Mouse (Mus musculus) G1E (cell line): ENCODE results near the gene Polr2f. TPM values are rescaled to one million over a fixed set of nuclear protein-coding genes. Genes with fewer than 3 reads are reported as not detected.

ENCODE experiments used
- ATAC-seq: 2 replicates; pipeline ENCODE4 v1.8.0; 2016; ENCODE audit warnings: mild to moderate bottlenecking; ENCODE audit not compliant: insufficient number of reproducible peaks, poor library complexity, low FRiP score, severe bottlenecking; ENCODE audit errors: extremely low read depth
- DNase-seq: peaks from one replicate; pipeline ENCODE4 v3.0.0; 2012; ENCODE audit warnings: low spot score
- H3K27me3 ChIP-seq: 2 replicates; pipeline ENCODE4 v1.6.1; 2012; ENCODE audit warnings: mild to moderate bottlenecking, low read length, inconsistent platforms; ENCODE audit not compliant: insufficient read depth
- H3K36me3 ChIP-seq: replicated peaks from 2 replicates; pipeline ENCODE3; 2012; ENCODE audit warnings: mild to moderate bottlenecking, inconsistent platforms
- H3K4me1 ChIP-seq: 2 replicates; pipeline ENCODE4 v1.6.1; 2012; ENCODE audit warnings: low read depth, low read length, inconsistent platforms, mixed read lengths; ENCODE audit not compliant: insufficient read depth
- H3K4me3 ChIP-seq: 2 replicates; pipeline ENCODE4 v1.5.1; 2012; ENCODE audit warnings: low read depth, mild to moderate bottlenecking, inconsistent platforms, low read length, moderate library complexity, mixed read lengths
- H3K9me3 ChIP-seq: replicated peaks from 2 replicates; pipeline ENCODE4 v1.6.1; 2012; ENCODE audit warnings: inconsistent platforms
- CTCF ChIP-seq: IDR thresholded peaks from 2 replicates; pipeline ENCODE4 v1.5.1; 2012; ENCODE audit warnings: low read depth, low read length, inconsistent platforms, mixed read lengths
- GATA1 ChIP-seq: IDR thresholded peaks from 2 replicates; pipeline ENCODE4 v1.6.1; 2012; ENCODE audit warnings: borderline replicate concordance, low read length, inconsistent platforms, mixed read lengths
- GATA2 ChIP-seq: IDR thresholded peaks from 2 replicates; pipeline ENCODE4 v1.6.1; 2012; ENCODE audit warnings: low read depth, low read length, inconsistent platforms, borderline replicate concordance
- POLR2AphosphoS5 ChIP-seq: IDR thresholded peaks from 2 replicates; pipeline ENCODE4 v1.6.1; 2012; ENCODE audit warnings: low read depth, low read length, inconsistent platforms; ENCODE audit not compliant: insufficient replicate concordance
- TAL1 ChIP-seq: conservative IDR thresholded peaks from 2 replicates; pipeline ENCODE4 v1.6.1; 2012; ENCODE audit warnings: low read depth, low read length, inconsistent platforms, mixed read lengths
- polyA plus RNA-seq: library from polyadenylated mRNA; stranded (reverse); fragments of >175 nt; gene quantifications from 2 replicates; pipeline ENCODE4 v1.2.3, GENCODE M21; 2012
- total RNA-seq, 2 experiments: library from RNA; stranded (forward) in 1 of 2; stranded (reverse) in 1 of 2; fragments of 200-1000 nt in 1 of 2; fragments of >200 nt in 1 of 2; fragmentation: Nextera tagmentation in 1 of 2; gene quantifications; 2 replicates each; pipeline ENCODE4 v1.2.3; 2014 to 2017

Polr2f gene
- 143 and 147 TPM in 2 replicates for total RNA-seq (2014; fragmentation: Nextera tagmentation)
- 97.0 and 109 TPM in 2 replicates for total RNA-seq (2017)
- polyA plus RNA-seq, result 210 and 266 TPM in 2 replicates

GRCm38 (mm10) chr15:79140866-79141565, at the start of gene Polr2f, which contains the start of gene 1700088E04Rik:
Gene Polr2f (plus strand): TSS chr15:79141009.
Gene 1700088E04Rik (minus strand): TSS chr15:79141253.
- DNase-seq, result peak; percentile 89
- TF ChIP-seq GATA2 (no peak), POLR2AphosphoS5 (no peak), TAL1 (no peak), CTCF (no peak), GATA1 (no peak)

GRCm38 (mm10) chr15:79092284-79092683, 48.5 kb upstream of the Polr2f start:
- Histone ChIP-seq H3K27me3 (no peaks in the 10 kb centered on the region), H3K36me3 (peaks cover 94% of the 10 kb centered on the region), H3K9me3 (no peaks in the 10 kb centered on the region), H3K4me3 (no peak overlapping the region), H3K4me1 (peaks cover 16% of the 10 kb centered on the region)
- DNase-seq, result no peak
- ATAC-seq, result no peak
- TF ChIP-seq TAL1 (no peak), CTCF (no peak), GATA1 (no peak), GATA2 (no peak), POLR2AphosphoS5 (no peak)

More at GRCm38 (mm10) chr15:79140866-79141565, at the start of gene Polr2f, which contains the start of gene 1700088E04Rik:
- Histone ChIP-seq H3K4me1 (peaks cover 38% of the 10 kb centered on the region), H3K9me3 (no peaks in the 10 kb centered on the region), H3K4me3 (peak within 1 kb of the TSS; percentile 90), H3K27me3 (peaks cover 13% of the 10 kb centered on the region), H3K36me3 (peaks cover 33% of the 10 kb centered on the region)
- ATAC-seq, result peak; percentile 67

GRCm38 (mm10) chr15:79093083-79093839, 47.5 kb upstream of the Polr2f start:
- Histone ChIP-seq H3K4me3 (no peak overlapping the region), H3K27me3 (peaks cover 2% of the 10 kb centered on the region; the same call in 1 of the 2 replicates), H3K9me3 (no peaks in the 10 kb centered on the region), H3K4me1 (peaks cover 16% of the 10 kb centered on the region), H3K36me3 (peaks cover 91% of the 10 kb centered on the region)
- TF ChIP-seq CTCF, result no peak
- no peak for TF ChIP-seq POLR2AphosphoS5
- TF ChIP-seq GATA2, result no peak
- TF ChIP-seq GATA1, result no peak
- ATAC-seq (no peak), DNase-seq (no peak)

DNA sequence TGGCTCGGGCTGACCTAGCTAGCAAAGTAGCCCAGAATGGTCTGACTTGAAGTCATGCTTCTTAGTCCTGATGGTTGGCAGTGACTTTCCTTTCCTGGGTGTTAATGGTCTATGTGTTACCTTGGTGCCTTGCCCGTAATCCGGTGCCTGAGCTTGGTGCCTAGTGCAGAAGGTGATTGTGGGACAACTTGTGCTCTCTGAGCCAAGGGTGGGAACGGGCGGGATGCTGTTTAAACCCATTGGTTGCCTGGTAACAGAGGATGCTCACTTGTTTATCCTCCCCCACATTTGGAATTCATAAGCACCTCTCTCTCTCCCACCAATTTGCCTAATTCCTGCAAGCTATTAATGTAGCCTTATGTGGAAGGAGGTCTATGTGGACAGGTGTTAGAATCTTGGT, 45.3 kb upstream of the Polr2f start:
- DNase-seq, result no peak
- Histone ChIP-seq H3K4me3 (no peak overlapping the region), H3K36me3 (peaks cover 69% of the 10 kb centered on the region), H3K4me1 (peaks cover 8% of the 10 kb centered on the region), H3K27me3 (peaks cover 18% of the 10 kb centered on the region), H3K9me3 (no peaks in the 10 kb centered on the region)
- ATAC-seq, result no peak
- TF ChIP-seq TAL1, result no peak
- TF ChIP-seq POLR2AphosphoS5, result no peak
- TF ChIP-seq GATA1, result no peak
- no peak for TF ChIP-seq CTCF
- TF ChIP-seq GATA2, result no peak

- TF ChIP-seq TAL1 (no peak), GATA2 (no peak), POLR2AphosphoS5 (no peak), GATA1 (no peak), CTCF (no peak)
- H3K27me3 ChIP-seq, result peaks cover 27% of the 10 kb centered on the region
- peaks cover 58% of the 10 kb centered on the region for H3K36me3 ChIP-seq
- H3K4me1 ChIP-seq, result peaks cover 2% of the 10 kb centered on the region; the same call in 1 of the 2 replicates
- no peak for DNase-seq
- no peak overlapping the region for H3K4me3 ChIP-seq
- H3K9me3 ChIP-seq, result no peaks in the 10 kb centered on the region
- no peak for ATAC-seq
Measured at GRCm38 (mm10) chr15:79096556-79096955, 44.3 kb upstream of the Polr2f start.

DNA sequence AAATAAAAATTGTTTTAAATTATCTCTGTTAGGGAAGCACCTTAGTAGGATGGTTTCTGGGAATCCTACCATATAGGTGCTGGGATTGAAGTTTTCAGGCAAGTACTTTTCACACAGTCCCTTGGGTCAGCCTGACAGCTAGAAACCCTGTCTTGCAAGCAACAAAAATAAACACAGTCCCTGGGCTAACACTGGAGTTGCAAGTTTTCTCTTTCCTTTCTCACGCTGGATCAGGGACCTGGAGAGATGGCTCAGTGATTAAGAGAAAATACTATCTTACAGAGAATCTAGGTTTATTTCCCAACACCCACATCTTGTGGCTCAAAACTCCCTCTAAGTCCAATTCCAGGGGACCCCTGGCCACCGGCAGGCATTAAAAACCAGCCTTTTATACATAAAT, 43.7 kb upstream of the Polr2f start:
- Histone ChIP-seq H3K4me3 (no peak overlapping the region), H3K9me3 (no peaks in the 10 kb centered on the region), H3K4me1 (peaks cover 2% of the 10 kb centered on the region; the same call in 1 of the 2 replicates), H3K36me3 (peaks cover 52% of the 10 kb centered on the region), H3K27me3 (peaks cover 30% of the 10 kb centered on the region)
- no peak for TF ChIP-seq GATA1
- no peak for TF ChIP-seq CTCF
- TF ChIP-seq POLR2AphosphoS5, result no peak
- no peak for TF ChIP-seq TAL1
- no peak for TF ChIP-seq GATA2
- DNase-seq (no peak), ATAC-seq (no peak)
